Mouse (Mus musculus) stomach, postnatal 0 days (tissue): ENCODE measurements around the gene Tlcd1.

Experiments
- CTCF ChIP-seq: IDR thresholded peaks from 2 replicates; pipeline ENCODE4 v1.5.1; 2016; ENCODE audit warnings: antibody characterized with exemption, low read depth, mild to moderate bottlenecking, moderate library complexity
- EP300 ChIP-seq: optimal IDR thresholded peaks from 2 replicates; pipeline ENCODE3; 2016; ENCODE audit warnings: antibody characterized with exemption

DNA sequence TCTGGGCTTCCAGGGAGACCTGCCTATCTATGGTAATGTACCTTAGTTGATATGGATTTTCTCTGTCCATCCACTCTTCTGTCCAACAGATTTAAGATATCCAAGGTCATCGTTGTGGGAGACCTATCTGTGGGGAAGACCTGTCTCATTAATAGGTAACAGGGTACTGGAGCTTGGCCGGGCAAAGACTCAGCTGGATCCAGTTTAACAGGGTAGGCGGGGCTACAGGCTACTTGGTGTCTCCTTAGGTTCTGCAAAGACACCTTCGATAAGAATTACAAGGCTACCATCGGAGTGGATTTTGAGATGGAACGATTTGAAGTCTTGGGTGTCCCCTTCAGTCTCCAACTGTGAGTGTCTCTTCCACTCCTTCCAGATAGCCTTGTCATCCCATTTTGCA is 13.5 kb downstream of the Tlcd1 start:
- TF ChIP-seq CTCF: no peak
- no peak for TF ChIP-seq EP300
